Mouse (Mus musculus): Measurements from ENCODE around the gene Tmem37.

Gene Tmem37

GRCm38 (mm10) chr1:120093482-120094134 is 19.7 kb upstream of the Tmem37 start:
- peak; percentile 80 for DNase-seq (ENCODE audit: low spot score)

- no peak for DNase-seq (ENCODE audit: low spot score)
Measured at GRCm38 (mm10) chr1:120090880-120091570, 17.2 kb upstream of the Tmem37 start.

GRCm38 (mm10) chr1:120089180-120089579 is 15.3 kb upstream of the Tmem37 start:
- no peak for DNase-seq (ENCODE audit: low spot score)

- DNase-seq (ENCODE audit: low spot score) = no peak
Measured at GRCm38 (mm10) chr1:120086644-120087043, 12.8 kb upstream of the Tmem37 start.

- DNase-seq (ENCODE audit: low spot score) = no peak
Measured at GRCm38 (mm10) chr1:120085696-120086095, 11.8 kb upstream of the Tmem37 start.

GRCm38 (mm10) chr1:120083921-120084517 is 10.1 kb upstream of the Tmem37 start:
- no peak for DNase-seq (ENCODE audit: low spot score)

GRCm38 (mm10) chr1:120082957-120083585 is 9.2 kb upstream of the Tmem37 start:
- no peak for DNase-seq (ENCODE audit: low spot score)

GRCm38 (mm10) chr1:120080632-120081031 is 6.8 kb upstream of the Tmem37 start:
- no peak for DNase-seq (ENCODE audit: low spot score)

- DNase-seq (ENCODE audit: low spot score) = no peak
Measured at GRCm38 (mm10) chr1:120077746-120078410, 4.0 kb upstream of the Tmem37 start.

- DNase-seq (ENCODE audit: low spot score) = no peak
Measured at GRCm38 (mm10) chr1:120075507-120075906, 1.6 kb upstream of the Tmem37 start.

- DNase-seq (ENCODE audit: low spot score) = no peak
Measured at GRCm38 (mm10) chr1:120074931-120075330, 1.1 kb upstream of the Tmem37 start.

- no peak for DNase-seq (ENCODE audit: low spot score)
Measured at GRCm38 (mm10) chr1:120074307-120074702, 431 bp upstream of the Tmem37 start.

- DNase-seq (ENCODE audit: low spot score) = no peak
Measured at GRCm38 (mm10) chr1:120072900-120073299, 974 bp downstream of the Tmem37 start.

GRCm38 (mm10) chr1:120071133-120071532 is 2.7 kb downstream of the Tmem37 start:
- no peak for DNase-seq (ENCODE audit: low spot score)

- DNase-seq (ENCODE audit: low spot score) = no peak
Measured at GRCm38 (mm10) chr1:120070168-120070567, 3.7 kb downstream of the Tmem37 start.

GRCm38 (mm10) chr1:120069120-120069519 is 4.8 kb downstream of the Tmem37 start:
- DNase-seq (ENCODE audit: low spot score) = no peak

- no peak for DNase-seq (ENCODE audit: low spot score)
Measured at GRCm38 (mm10) chr1:120066625-120067024, 7.2 kb downstream of the Tmem37 start.

GRCm38 (mm10) chr1:120066159-120066558 is 7.7 kb downstream of the Tmem37 start:
- DNase-seq (ENCODE audit: low spot score) = no peak

- no peak for DNase-seq (ENCODE audit: low spot score)
Measured at GRCm38 (mm10) chr1:120064036-120064682, 9.7 kb downstream of the Tmem37 start.

GRCm38 (mm10) chr1:120062231-120062630 is 11.6 kb downstream of the Tmem37 start:
- DNase-seq (ENCODE audit: low spot score) = no peak

- no peak for DNase-seq (ENCODE audit: low spot score)
Measured at GRCm38 (mm10) chr1:120060687-120061086, 13.2 kb downstream of the Tmem37 start.
